Mouse (Mus musculus): ENCODE results near the gene Pi16. TPM values are rescaled to one million over a fixed set of nuclear protein-coding genes. Genes with fewer than 3 reads are reported as not detected.
A peak's percentile ranks its signal among the peaks of the same experiment; 100 is the strongest.
"Not testable (repeated sequence)": the region's sequence is repeated elsewhere in the genome, so short reads cannot be mapped to it uniquely, and the experiment has no call there.

Pi16 gene
- polyA plus RNA-seq, 1 experiment: 24.5 TPM

DNA sequence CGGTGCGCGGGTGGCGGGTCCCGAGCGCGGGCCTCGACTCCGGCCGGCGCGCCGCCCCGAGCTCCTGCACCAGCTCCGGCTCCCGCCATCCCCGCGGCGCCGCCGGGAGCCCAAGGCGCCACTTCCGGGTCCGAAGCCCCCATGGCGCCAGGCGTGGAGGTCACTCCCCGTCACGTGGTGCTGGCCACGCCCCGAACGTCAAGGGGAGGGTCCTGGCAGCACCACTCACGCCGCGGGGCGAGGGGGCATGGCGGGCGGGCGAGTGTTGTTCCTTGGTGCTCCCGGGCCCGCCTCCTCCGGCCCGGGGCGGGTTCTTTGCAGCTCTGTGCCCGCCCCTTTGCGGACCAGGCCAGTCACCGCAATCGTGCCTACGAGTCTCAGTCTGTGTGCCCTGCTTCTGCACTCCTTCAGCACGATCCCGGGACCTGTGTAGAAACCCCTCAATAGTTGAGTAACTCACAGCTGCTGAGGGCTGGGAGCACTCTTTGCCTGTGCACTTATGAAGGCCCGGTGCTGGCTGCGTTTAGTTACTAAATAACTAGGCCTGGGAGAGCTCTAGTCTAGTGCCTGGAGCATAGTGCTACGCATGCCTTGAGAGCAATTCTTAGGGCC is 30.3 kb downstream of the Pi16 start, which contains the start of gene Mtch1:
Gene Mtch1, minus strand, starts transcription at position 290 of the 612 bp plus-strand sequence.
- peak; percentile 100 for DNase-seq
- TF ChIP-seq POLR2A (IDR thresholded peaks at IDR 0.05; ENCODE audit: control insufficient read depth, extremely low read depth, insufficient read depth, low read length, poor library complexity) (peak; percentile 97), CTCF (IDR thresholded peaks at IDR 0.05; ENCODE audit: borderline replicate concordance, control insufficient read depth, extremely low read depth, insufficient read depth, low read length, poor library complexity) (0 out of 2 replicates have a peak, but pooled peaks have one; percentile 11)
- 1% methylated on average over 53 of the region's 53 CpGs for WGBS

DNA sequence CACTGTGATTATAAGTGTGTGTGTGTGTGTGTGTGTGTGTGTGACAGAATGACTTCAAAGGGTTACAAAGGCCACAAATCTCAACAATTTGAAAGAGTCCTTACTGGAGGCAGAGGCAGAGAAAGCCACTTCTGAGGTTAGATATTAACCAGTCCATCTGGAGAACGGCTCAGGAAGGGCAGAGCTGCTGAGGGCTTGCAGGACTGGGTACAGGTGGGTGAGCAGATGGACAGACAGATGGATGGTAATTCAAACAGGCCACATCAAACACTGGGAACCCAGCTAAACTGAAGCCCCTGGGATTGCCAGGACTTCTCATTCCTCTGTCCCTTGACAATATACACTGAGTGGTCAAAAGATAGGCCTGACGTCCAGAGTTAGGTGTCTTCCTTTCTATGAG is 31.5 kb downstream of the Pi16 start:
- WGBS: 67% methylated on average over 2 of the region's 2 CpGs
- H3K4me3 ChIP-seq (ENCODE audit: control insufficient read depth, insufficient read depth, low read length): no peak overlapping the region
- H3K27me3 ChIP-seq (ENCODE audit: control insufficient read depth, insufficient read depth, low read length): no peaks in the 10 kb centered on the region
- H3K4me1 ChIP-seq (replicated peaks; ENCODE audit: control insufficient read depth, insufficient read depth, low read length): peaks cover 24% of the 10 kb centered on the region
- TF ChIP-seq POLR2A (IDR thresholded peaks at IDR 0.05; ENCODE audit: control insufficient read depth, extremely low read depth, insufficient read depth, low read length, poor library complexity): no peak
- no peak for TF ChIP-seq CTCF (IDR thresholded peaks at IDR 0.05; ENCODE audit: borderline replicate concordance, control insufficient read depth, extremely low read depth, insufficient read depth, low read length, poor library complexity)
- H3K36me3 ChIP-seq (ENCODE audit: control insufficient read depth, insufficient read depth, low read length): no peaks in the 10 kb centered on the region
- DNase-seq: no peak
- no peak overlapping the region for H3K27ac ChIP-seq (ENCODE audit: control insufficient read depth, insufficient read depth, low read length)

More for the DNA sequence above, 30.3 kb downstream of the Pi16 start, which contains the start of gene Mtch1:
- peaks cover 24% of the 10 kb centered on the region for H3K4me1 ChIP-seq (replicated peaks; ENCODE audit: control insufficient read depth, insufficient read depth, low read length)
- H3K36me3 ChIP-seq (ENCODE audit: control insufficient read depth, insufficient read depth, low read length): no peaks in the 10 kb centered on the region
- H3K4me3 ChIP-seq (ENCODE audit: control insufficient read depth, insufficient read depth, low read length): peak within 1 kb of the TSS; percentile 78
- no peaks in the 10 kb centered on the region for H3K27me3 ChIP-seq (ENCODE audit: control insufficient read depth, insufficient read depth, low read length)
- H3K27ac ChIP-seq (ENCODE audit: control insufficient read depth, insufficient read depth, low read length): peak within 1 kb of the TSS; percentile 13; the same call in 1 of the 2 replicates

DNA sequence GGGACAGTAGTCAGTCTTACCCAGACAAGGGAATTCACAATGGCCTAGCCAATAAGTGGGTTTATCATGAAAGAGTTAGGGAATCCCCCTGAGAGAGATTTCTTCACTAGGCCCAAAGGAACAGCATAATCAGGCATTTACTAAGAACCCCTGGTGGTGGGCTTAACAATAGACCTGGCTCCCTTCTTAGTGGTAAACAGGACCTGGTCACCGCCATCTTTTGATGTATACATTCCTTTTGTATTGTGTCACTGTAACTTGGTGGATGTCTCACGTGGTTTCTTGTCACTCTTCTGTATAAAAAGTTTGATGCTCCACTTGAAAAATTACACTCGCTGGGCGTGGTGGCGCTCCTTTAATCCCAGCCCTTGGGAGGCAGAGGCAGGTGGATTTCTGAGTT is 33.6 kb downstream of the Pi16 start:
- DNase-seq; H3K27ac ChIP-seq (ENCODE audit: control insufficient read depth, insufficient read depth, low read length); H3K27me3 ChIP-seq (ENCODE audit: control insufficient read depth, insufficient read depth, low read length); H3K4me3 ChIP-seq (ENCODE audit: control insufficient read depth, insufficient read depth, low read length); H3K36me3 ChIP-seq (ENCODE audit: control insufficient read depth, insufficient read depth, low read length): not testable (repeated sequence)
- WGBS: 90% methylated on average over 5 of the region's 5 CpGs
- H3K4me1 ChIP-seq (replicated peaks; ENCODE audit: control insufficient read depth, insufficient read depth, low read length): peaks cover 15% of the 10 kb centered on the region

DNA sequence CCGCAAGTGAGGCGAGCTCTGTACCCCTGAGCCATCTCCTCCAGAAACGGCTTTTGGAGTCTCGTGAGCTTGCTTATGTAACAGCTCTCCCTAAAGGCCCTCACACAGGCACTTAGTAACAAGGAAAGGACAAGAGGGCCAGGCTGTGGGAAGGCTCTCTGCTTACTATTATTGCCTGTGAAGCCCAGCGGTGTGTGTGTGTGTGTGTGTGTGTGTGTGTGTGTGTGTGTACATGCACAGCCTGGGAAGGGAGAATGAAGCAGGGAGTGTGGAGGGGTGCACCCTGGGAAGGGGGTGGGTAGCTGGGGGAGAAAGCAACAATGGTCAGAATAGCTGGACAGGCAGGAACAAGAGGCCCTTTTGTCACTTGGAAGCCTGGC is 38.0 kb downstream of the Pi16 start:
- Histone ChIP-seq H3K27me3 (ENCODE audit: control insufficient read depth, insufficient read depth, low read length) (no peaks in the 10 kb centered on the region), H3K4me3 (ENCODE audit: control insufficient read depth, insufficient read depth, low read length) (no peak overlapping the region), H3K27ac (ENCODE audit: control insufficient read depth, insufficient read depth, low read length) (no peak overlapping the region), H3K36me3 (ENCODE audit: control insufficient read depth, insufficient read depth, low read length) (no peaks in the 10 kb centered on the region), H3K4me1 (replicated peaks; ENCODE audit: control insufficient read depth, insufficient read depth, low read length) (no peaks in the 10 kb centered on the region)
- no peak for DNase-seq
- TF ChIP-seq POLR2A (IDR thresholded peaks at IDR 0.05; ENCODE audit: control insufficient read depth, extremely low read depth, insufficient read depth, low read length, poor library complexity) (no peak), CTCF (IDR thresholded peaks at IDR 0.05; ENCODE audit: borderline replicate concordance, control insufficient read depth, extremely low read depth, insufficient read depth, low read length, poor library complexity) (no peak)
- 92% methylated on average over 5 of the region's 5 CpGs for WGBS

DNA sequence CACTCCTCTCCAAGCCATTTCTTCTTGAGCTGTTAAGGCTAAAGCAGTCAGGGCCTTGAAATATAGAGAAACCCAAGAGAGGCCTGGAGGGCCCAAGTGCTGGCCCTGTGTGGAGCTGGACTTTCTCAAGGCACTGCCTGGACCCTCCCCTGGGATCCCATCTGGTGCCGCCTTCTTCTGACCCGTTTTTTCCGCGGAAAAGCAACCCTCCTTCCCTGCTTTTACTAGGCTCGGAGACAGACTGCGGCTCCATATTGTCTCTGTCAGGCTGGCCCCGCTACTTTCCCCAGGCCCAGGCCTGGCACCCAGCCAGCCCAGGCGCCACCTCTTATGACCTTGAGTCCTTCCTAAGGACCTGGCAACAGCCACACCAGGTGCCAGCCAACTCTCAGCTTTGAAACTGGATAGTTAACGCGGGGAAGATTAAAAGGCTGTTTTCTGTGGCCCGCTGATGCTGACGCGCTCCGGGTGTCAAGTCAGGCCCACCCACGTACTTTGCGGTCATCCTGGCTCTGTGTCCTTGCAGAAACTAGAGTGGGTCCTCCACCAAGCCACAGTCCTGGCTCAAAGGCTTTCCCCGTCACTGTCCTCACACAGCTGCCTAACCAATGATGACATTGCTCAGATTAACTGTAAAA is 38.5 kb downstream of the Pi16 start:
- Histone ChIP-seq H3K27ac (ENCODE audit: control insufficient read depth, insufficient read depth, low read length) (no peak overlapping the region), H3K4me3 (ENCODE audit: control insufficient read depth, insufficient read depth, low read length) (no peak overlapping the region), H3K36me3 (ENCODE audit: control insufficient read depth, insufficient read depth, low read length) (no peaks in the 10 kb centered on the region), H3K4me1 (replicated peaks; ENCODE audit: control insufficient read depth, insufficient read depth, low read length) (no peaks in the 10 kb centered on the region), H3K27me3 (ENCODE audit: control insufficient read depth, insufficient read depth, low read length) (no peaks in the 10 kb centered on the region)
- WGBS: 82% methylated on average over 17 of the region's 17 CpGs
- no peak for DNase-seq
- TF ChIP-seq POLR2A (IDR thresholded peaks at IDR 0.05; ENCODE audit: control insufficient read depth, extremely low read depth, insufficient read depth, low read length, poor library complexity): no peak
- no peak for TF ChIP-seq CTCF (IDR thresholded peaks at IDR 0.05; ENCODE audit: borderline replicate concordance, control insufficient read depth, extremely low read depth, insufficient read depth, low read length, poor library complexity)

DNA sequence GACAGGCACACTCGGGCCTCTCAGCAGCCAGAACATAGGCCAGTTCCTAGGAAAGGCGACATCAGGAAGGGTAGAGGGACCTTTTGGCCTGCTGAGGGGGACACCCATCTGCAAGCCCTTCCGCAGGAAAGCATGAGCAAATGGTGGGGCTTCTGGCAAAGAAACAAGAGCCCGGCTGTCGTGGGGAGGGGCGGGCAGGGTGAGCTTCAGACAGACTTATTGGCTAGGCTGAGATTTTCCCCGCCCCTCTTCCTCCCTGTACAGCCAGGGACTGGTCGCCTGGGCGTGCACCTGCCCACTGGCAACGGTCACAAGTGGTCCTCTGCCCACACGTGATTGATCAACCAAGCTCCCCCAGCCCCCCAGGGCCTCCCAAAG is 39.0 kb downstream of the Pi16 start:
- no peak for DNase-seq
- H3K36me3 ChIP-seq (ENCODE audit: control insufficient read depth, insufficient read depth, low read length): no peaks in the 10 kb centered on the region
- no peak for TF ChIP-seq CTCF (IDR thresholded peaks at IDR 0.05; ENCODE audit: borderline replicate concordance, control insufficient read depth, extremely low read depth, insufficient read depth, low read length, poor library complexity)
- TF ChIP-seq POLR2A (IDR thresholded peaks at IDR 0.05; ENCODE audit: control insufficient read depth, extremely low read depth, insufficient read depth, low read length, poor library complexity): no peak
- no peaks in the 10 kb centered on the region for H3K4me1 ChIP-seq (replicated peaks; ENCODE audit: control insufficient read depth, insufficient read depth, low read length)
- H3K4me3 ChIP-seq (ENCODE audit: control insufficient read depth, insufficient read depth, low read length): no peak overlapping the region
- WGBS: 58% methylated on average over 11 of the region's 11 CpGs
- H3K27me3 ChIP-seq (ENCODE audit: control insufficient read depth, insufficient read depth, low read length): no peaks in the 10 kb centered on the region
- H3K27ac ChIP-seq (ENCODE audit: control insufficient read depth, insufficient read depth, low read length): no peak overlapping the region
